Mouse (Mus musculus): ENCODE measurements around the gene Gm21761. TPM values are rescaled to one million over a fixed set of nuclear protein-coding genes. Genes with fewer than 3 reads are reported as not detected.
"Not testable (repeated sequence)": the region's sequence is repeated elsewhere in the genome, so short reads cannot be mapped to it uniquely, and the experiment has no call there.

The Gm21761 gene
- not detected in 2 replicates for polyA plus RNA-seq (2015; fragmentation: Nextera tagmentation; extraction: Ambion mirVana)

- H3K4me3 ChIP-seq (ENCODE audit: low read length); H3K4me1 ChIP-seq (ENCODE audit: control insufficient read depth, insufficient read depth, low read depth, low read length); H3K9ac ChIP-seq (ENCODE audit: low read depth, low read length); H3K36me3 ChIP-seq (ENCODE audit: control insufficient read depth, insufficient read depth, low read length); H3K27ac ChIP-seq (ENCODE audit: low read depth, low read length); H3K9me3 ChIP-seq (ENCODE audit: control insufficient read depth, low read length); H3K4me2 ChIP-seq (ENCODE audit: low read length); ATAC-seq; H3K27me3 ChIP-seq (replicated peaks; ENCODE audit: control insufficient read depth, insufficient read depth, low read length): not testable (repeated sequence)
- no CpG with 5 or more reads among the region's 5 CpGs for WGBS
Observed at GRCm38 (mm10) chr13:119929172-119929571, at the start of gene Gm21761. TSS of gene Gm21761 (minus strand) at chr13:119929272.

GRCm38 (mm10) chr13:119969163-119969562, 40.1 kb upstream of the Gm21761 start:
- no CpG with 5 or more reads among the region's 13 CpGs for WGBS
- H3K36me3 ChIP-seq (ENCODE audit: control insufficient read depth, insufficient read depth, low read length); H3K4me2 ChIP-seq (ENCODE audit: low read length); H3K4me3 ChIP-seq (ENCODE audit: low read length); H3K27ac ChIP-seq (ENCODE audit: low read depth, low read length); H3K27me3 ChIP-seq (replicated peaks; ENCODE audit: control insufficient read depth, insufficient read depth, low read length); H3K4me1 ChIP-seq (ENCODE audit: control insufficient read depth, insufficient read depth, low read depth, low read length); H3K9me3 ChIP-seq (ENCODE audit: control insufficient read depth, low read length); H3K9ac ChIP-seq (ENCODE audit: low read depth, low read length): not testable (repeated sequence)
- ATAC-seq, result peak; percentile 61

- not testable (repeated sequence) for H3K4me2 ChIP-seq (ENCODE audit: low read length); H3K27me3 ChIP-seq (replicated peaks; ENCODE audit: control insufficient read depth, insufficient read depth, low read length); H3K9me3 ChIP-seq (ENCODE audit: control insufficient read depth, low read length); H3K36me3 ChIP-seq (ENCODE audit: control insufficient read depth, insufficient read depth, low read length); H3K4me1 ChIP-seq (ENCODE audit: control insufficient read depth, insufficient read depth, low read depth, low read length); H3K4me3 ChIP-seq (ENCODE audit: low read length); H3K9ac ChIP-seq (ENCODE audit: low read depth, low read length); H3K27ac ChIP-seq (ENCODE audit: low read depth, low read length)
- ATAC-seq, result peak; percentile 34; the same call in 1 of the 2 replicates
- no CpG with 5 or more reads among the region's 14 CpGs for WGBS
Observed at GRCm38 (mm10) chr13:119968193-119968592, 39.1 kb upstream of the Gm21761 start.

- WGBS, result 1% methylated on average over 19 of the region's 22 CpGs
- not testable (repeated sequence) for H3K4me2 ChIP-seq (ENCODE audit: low read length); ATAC-seq; H3K9me3 ChIP-seq (ENCODE audit: control insufficient read depth, low read length); H3K36me3 ChIP-seq (ENCODE audit: control insufficient read depth, insufficient read depth, low read length); H3K27ac ChIP-seq (ENCODE audit: low read depth, low read length); H3K4me1 ChIP-seq (ENCODE audit: control insufficient read depth, insufficient read depth, low read depth, low read length); H3K4me3 ChIP-seq (ENCODE audit: low read length); H3K27me3 ChIP-seq (replicated peaks; ENCODE audit: control insufficient read depth, insufficient read depth, low read length); H3K9ac ChIP-seq (ENCODE audit: low read depth, low read length)
Observed at GRCm38 (mm10) chr13:119965968-119966367, 36.9 kb upstream of the Gm21761 start.

- not testable (repeated sequence) for H3K4me1 ChIP-seq (ENCODE audit: control insufficient read depth, insufficient read depth, low read depth, low read length); H3K36me3 ChIP-seq (ENCODE audit: control insufficient read depth, insufficient read depth, low read length); H3K27ac ChIP-seq (ENCODE audit: low read depth, low read length); H3K4me3 ChIP-seq (ENCODE audit: low read length); H3K9me3 ChIP-seq (ENCODE audit: control insufficient read depth, low read length); H3K4me2 ChIP-seq (ENCODE audit: low read length); H3K9ac ChIP-seq (ENCODE audit: low read depth, low read length); H3K27me3 ChIP-seq (replicated peaks; ENCODE audit: control insufficient read depth, insufficient read depth, low read length)
- peak; percentile 58; the same call in 1 of the 2 replicates for ATAC-seq
- 0% methylated on average over 6 of the region's 34 CpGs for WGBS
Observed at GRCm38 (mm10) chr13:119965302-119965952, 36.4 kb upstream of the Gm21761 start.

GRCm38 (mm10) chr13:119962856-119963255, 33.8 kb upstream of the Gm21761 start:
- not testable (repeated sequence) for H3K9me3 ChIP-seq (ENCODE audit: control insufficient read depth, low read length); H3K27me3 ChIP-seq (replicated peaks; ENCODE audit: control insufficient read depth, insufficient read depth, low read length); H3K9ac ChIP-seq (ENCODE audit: low read depth, low read length); ATAC-seq; H3K4me2 ChIP-seq (ENCODE audit: low read length); H3K36me3 ChIP-seq (ENCODE audit: control insufficient read depth, insufficient read depth, low read length); H3K4me1 ChIP-seq (ENCODE audit: control insufficient read depth, insufficient read depth, low read depth, low read length); H3K27ac ChIP-seq (ENCODE audit: low read depth, low read length); H3K4me3 ChIP-seq (ENCODE audit: low read length)
- WGBS, result no CpG with 5 or more reads among the region's 5 CpGs

- H3K27ac ChIP-seq (ENCODE audit: low read depth, low read length); H3K4me3 ChIP-seq (ENCODE audit: low read length); ATAC-seq; H3K9me3 ChIP-seq (ENCODE audit: control insufficient read depth, low read length); H3K9ac ChIP-seq (ENCODE audit: low read depth, low read length); H3K36me3 ChIP-seq (ENCODE audit: control insufficient read depth, insufficient read depth, low read length); H3K27me3 ChIP-seq (replicated peaks; ENCODE audit: control insufficient read depth, insufficient read depth, low read length); H3K4me2 ChIP-seq (ENCODE audit: low read length); H3K4me1 ChIP-seq (ENCODE audit: control insufficient read depth, insufficient read depth, low read depth, low read length): not testable (repeated sequence)
- WGBS, result no CpG with 5 or more reads among the region's 5 CpGs
Observed at GRCm38 (mm10) chr13:119955567-119955966, 26.5 kb upstream of the Gm21761 start.

GRCm38 (mm10) chr13:119955089-119955488, 26.0 kb upstream of the Gm21761 start:
- H3K27me3 ChIP-seq (replicated peaks; ENCODE audit: control insufficient read depth, insufficient read depth, low read length); H3K4me1 ChIP-seq (ENCODE audit: control insufficient read depth, insufficient read depth, low read depth, low read length); ATAC-seq; H3K36me3 ChIP-seq (ENCODE audit: control insufficient read depth, insufficient read depth, low read length); H3K27ac ChIP-seq (ENCODE audit: low read depth, low read length); H3K9ac ChIP-seq (ENCODE audit: low read depth, low read length); H3K9me3 ChIP-seq (ENCODE audit: control insufficient read depth, low read length); H3K4me3 ChIP-seq (ENCODE audit: low read length); H3K4me2 ChIP-seq (ENCODE audit: low read length): not testable (repeated sequence)
- 69% methylated on average over 2 of the region's 2 CpGs for WGBS

GRCm38 (mm10) chr13:119950706-119951105, 21.6 kb upstream of the Gm21761 start, which contains the start of gene B020031M17Rik:
TSS of gene B020031M17Rik (minus strand) at chr13:119950806.
- WGBS, result 82% methylated on average over 3 of the region's 6 CpGs
- H3K36me3 ChIP-seq (ENCODE audit: control insufficient read depth, insufficient read depth, low read length); H3K4me1 ChIP-seq (ENCODE audit: control insufficient read depth, insufficient read depth, low read depth, low read length); H3K4me3 ChIP-seq (ENCODE audit: low read length); H3K9ac ChIP-seq (ENCODE audit: low read depth, low read length); ATAC-seq; H3K9me3 ChIP-seq (ENCODE audit: control insufficient read depth, low read length); H3K27ac ChIP-seq (ENCODE audit: low read depth, low read length); H3K27me3 ChIP-seq (replicated peaks; ENCODE audit: control insufficient read depth, insufficient read depth, low read length); H3K4me2 ChIP-seq (ENCODE audit: low read length): not testable (repeated sequence)
